Mouse (Mus musculus): ENCODE data around the gene AC124108.1.
"Not testable (repeated sequence)": the region's sequence is repeated elsewhere in the genome, so short reads cannot be mapped to it uniquely, and the experiment has no call there.

The AC124108.1 gene

GRCm38 (mm10) chr1:132191093-132191785, at the start of gene AC124108.1, which contains the start of gene Lemd1:
Gene AC124108.1 (plus strand): TSS chr1:132191457.
Gene Lemd1 (plus strand): TSS chr1:132191431.
- no peak for DNase-seq

GRCm38 (mm10) chr1:132141753-132142152, 49.5 kb upstream of the AC124108.1 start:
- no peak for DNase-seq

GRCm38 (mm10) chr1:132143079-132143478, 48.2 kb upstream of the AC124108.1 start:
- DNase-seq: no peak

- DNase-seq: peak; percentile 59
Measured at GRCm38 (mm10) chr1:132143730-132144129, 47.5 kb upstream of the AC124108.1 start.

- peak; percentile 84 for DNase-seq
Measured at GRCm38 (mm10) chr1:132144223-132144622, 47.0 kb upstream of the AC124108.1 start.

GRCm38 (mm10) chr1:132144837-132145236, 46.4 kb upstream of the AC124108.1 start:
- no peak for DNase-seq

- no peak for DNase-seq
Measured at GRCm38 (mm10) chr1:132145973-132146685, 45.1 kb upstream of the AC124108.1 start.

- no peak for DNase-seq
Measured at GRCm38 (mm10) chr1:132149410-132149809, 41.8 kb upstream of the AC124108.1 start.

GRCm38 (mm10) chr1:132150171-132150570, 41.1 kb upstream of the AC124108.1 start:
- no peak for DNase-seq

GRCm38 (mm10) chr1:132150817-132151601, 40.2 kb upstream of the AC124108.1 start:
- DNase-seq: no peak

GRCm38 (mm10) chr1:132151908-132152307, 39.3 kb upstream of the AC124108.1 start:
- no peak for DNase-seq

- no peak for DNase-seq
Measured at GRCm38 (mm10) chr1:132153086-132153690, 38.1 kb upstream of the AC124108.1 start.

- no peak for DNase-seq
Measured at GRCm38 (mm10) chr1:132153691-132154090, 37.6 kb upstream of the AC124108.1 start.

- peak; percentile 83 for DNase-seq
Measured at GRCm38 (mm10) chr1:132155737-132156136, 35.5 kb upstream of the AC124108.1 start.

- peak; percentile 85 for DNase-seq
Measured at GRCm38 (mm10) chr1:132157016-132157781, 34.1 kb upstream of the AC124108.1 start.

- no peak for DNase-seq
Measured at GRCm38 (mm10) chr1:132157808-132158207, 33.4 kb upstream of the AC124108.1 start.

- DNase-seq: no peak
Measured at GRCm38 (mm10) chr1:132158741-132159140, 32.5 kb upstream of the AC124108.1 start.

GRCm38 (mm10) chr1:132159681-132160080, 31.6 kb upstream of the AC124108.1 start:
- DNase-seq: no peak

- DNase-seq: no peak
Measured at GRCm38 (mm10) chr1:132161211-132161880, 29.9 kb upstream of the AC124108.1 start.

- DNase-seq: not testable (repeated sequence)
Measured at GRCm38 (mm10) chr1:132162618-132163017, 28.6 kb upstream of the AC124108.1 start.

GRCm38 (mm10) chr1:132164780-132165518, 26.3 kb upstream of the AC124108.1 start:
- no peak for DNase-seq

All from right cerebral cortex, adult 18-20 months (tissue).